Mouse (Mus musculus): Measurements from ENCODE around the gene Ube2m.

DNA sequence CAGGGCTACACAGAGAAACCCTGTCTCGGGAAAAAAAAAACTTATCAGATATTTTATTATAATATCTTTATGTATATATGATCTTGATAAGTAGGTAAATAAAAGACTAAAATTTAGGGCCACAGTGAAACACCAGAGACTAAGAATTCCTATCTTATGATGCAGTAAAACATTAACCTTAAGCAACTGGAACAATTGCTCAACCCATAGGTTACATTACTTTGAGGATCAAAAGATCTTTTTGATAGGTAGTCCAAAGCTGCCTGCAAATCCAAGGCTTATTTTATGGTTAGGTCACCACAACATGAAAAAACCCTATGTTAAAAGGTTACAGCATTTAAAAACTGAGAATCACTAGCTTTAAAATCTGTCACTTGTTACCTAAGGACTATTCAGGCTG, 36.5 kb downstream of the Ube2m start:
- TF ChIP-seq CTCF (IDR thresholded peaks at IDR 0.05; ENCODE audit: low read depth, low read length), result no peak
- TF ChIP-seq POLR2A (IDR thresholded peaks at IDR 0.05; ENCODE audit: extremely low read depth, insufficient read depth, low read length), result no peak

Data from liver, adult 2 months (tissue).